Mouse (Mus musculus) liver, embryonic 12.5 days (tissue): ENCODE measurements around the gene Bco2. TPM values are rescaled to one million over a fixed set of nuclear protein-coding genes. Genes with fewer than 3 reads are reported as not detected.

ENCODE experiments used
- ATAC-seq: fragments of 200-750 bp; cut with Nextera tagmentation; 2 replicates; pipeline ENCODE4 v1.8.0; 2017; ENCODE audit warnings: moderate number of reproducible peaks, mild to moderate bottlenecking, moderate library complexity
- H3K27ac ChIP-seq: fragments of 300-500 bp; sonication (generic); 2 replicates; pipeline ENCODE4 v1.5.1; 2016; ENCODE audit warnings: mild to moderate bottlenecking
- H3K27me3 ChIP-seq: fragments of 300-500 bp; sonication (generic); replicated peaks from 2 replicates; pipeline ENCODE4 v1.6.1; 2016; ENCODE audit warnings: mild to moderate bottlenecking, moderate library complexity
- H3K36me3 ChIP-seq: fragments of 300-500 bp; sonication (generic); 2 replicates; pipeline ENCODE4 v1.6.1; 2016; ENCODE audit warnings: mild to moderate bottlenecking, moderate library complexity
- H3K4me1 ChIP-seq: fragments of 300-500 bp; sonication (generic); 2 replicates; pipeline ENCODE4 v1.6.1; 2016
- H3K4me2 ChIP-seq: fragments of 300-500 bp; sonication (generic); 2 replicates; pipeline ENCODE4 v1.6.1; 2016; ENCODE audit warnings: mild to moderate bottlenecking, moderate library complexity
- H3K4me3 ChIP-seq: fragments of 300-500 bp; sonication (generic); 2 replicates; pipeline ENCODE4 v1.5.1; 2016; ENCODE audit warnings: mild to moderate bottlenecking, moderate library complexity
- H3K9ac ChIP-seq: fragments of 300-500 bp; sonication (generic); 2 replicates; pipeline ENCODE4 v1.6.1; 2016; ENCODE audit warnings: mild to moderate bottlenecking, moderate library complexity
- H3K9me3 ChIP-seq: fragments of 300-500 bp; sonication (generic); replicated peaks from 2 replicates; pipeline ENCODE4 v1.6.1; 2016; ENCODE audit warnings: mild to moderate bottlenecking, moderate library complexity
- WGBS: fragments of 180-500 bp; shearing (Covaris S2); methylation state at CpG from one replicate; pipeline ENCODE4 v1.1.7; 2016; ENCODE audit not compliant: insufficient replicate concordance; 5-methylcytosine and 5-hydroxymethylcytosine counted together
- polyA plus RNA-seq: library from polyadenylated mRNA; unstranded; fragments of >200 nt; fragmentation: Nextera tagmentation; extraction: Ambion mirVana; gene quantifications from 2 replicates; pipeline ENCODE4 v1.2.1, GENCODE M21; 2016

Bco2 gene
- polyA plus RNA-seq, 1 experiment from 2014 or later = 0.18 TPM

DNA sequence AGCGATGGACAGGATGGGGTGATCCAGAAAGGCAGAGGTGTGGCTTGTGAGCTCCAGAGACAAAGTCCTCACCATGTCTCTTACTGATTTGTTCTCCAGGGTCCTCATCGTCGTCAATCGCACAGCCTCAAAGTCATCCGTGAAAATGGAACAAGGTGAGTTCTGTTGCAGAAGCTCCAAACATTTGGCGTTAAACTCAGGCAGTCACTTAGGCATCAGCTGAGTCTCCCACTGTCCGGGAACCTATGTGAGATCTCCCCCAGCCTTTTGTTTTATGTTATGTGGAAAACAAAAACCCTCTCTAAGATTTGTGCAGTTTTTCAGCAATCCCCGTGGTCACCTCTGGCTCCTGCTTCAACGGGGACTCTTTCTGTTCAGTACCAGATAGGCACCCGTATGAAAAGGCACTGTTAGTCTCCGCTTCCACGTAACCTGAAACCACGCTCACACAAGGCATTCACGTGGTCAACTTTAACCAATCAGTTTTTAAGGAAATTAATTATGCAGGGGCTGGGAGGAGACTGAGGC, 53.9 kb downstream of the Bco2 start:
- peak overlapping the region; percentile 44 for H3K4me3 ChIP-seq
- H3K27ac ChIP-seq = peak overlapping the region; percentile 3; the same call in 1 of the 2 replicates
- H3K27me3 ChIP-seq = no peaks in the 10 kb centered on the region
- H3K9ac ChIP-seq = peak overlapping the region; percentile 55
- no peaks in the 10 kb centered on the region for H3K36me3 ChIP-seq
- WGBS = 9% methylated on average over 14 of the region's 14 CpGs
- ATAC-seq = peak; percentile 86
- peak overlapping the region; percentile 68 for H3K4me2 ChIP-seq
- peaks cover 34% of the 10 kb centered on the region for H3K4me1 ChIP-seq
- H3K9me3 ChIP-seq = no peaks in the 10 kb centered on the region

DNA sequence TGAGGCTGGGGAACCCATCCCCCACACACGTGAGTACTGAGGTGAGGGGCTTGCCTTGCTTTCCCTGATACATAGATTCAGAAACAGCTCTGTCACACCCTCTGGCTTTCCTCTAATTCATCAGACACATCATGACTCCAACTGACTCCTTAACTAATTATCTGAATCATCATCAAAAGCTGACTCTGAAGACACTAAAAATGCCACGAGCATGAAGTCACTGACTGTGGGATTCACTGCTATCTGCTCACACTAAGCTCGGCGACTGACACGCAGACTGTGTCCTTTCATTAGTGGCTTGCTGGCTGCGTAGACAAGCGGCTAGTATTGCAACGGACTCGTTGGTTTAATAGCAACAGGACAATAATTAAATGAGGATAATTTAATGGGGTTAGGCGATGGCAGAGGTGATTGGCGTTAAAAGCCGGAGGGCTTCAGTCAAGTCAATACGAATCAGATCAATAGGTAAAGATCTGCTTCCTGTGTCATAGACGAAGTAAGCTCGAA, 54.5 kb downstream of the Bco2 start:
- peak overlapping the region; percentile 55 for H3K9ac ChIP-seq
- WGBS = 40% methylated on average over 15 of the region's 15 CpGs
- no peaks in the 10 kb centered on the region for H3K27me3 ChIP-seq

DNA sequence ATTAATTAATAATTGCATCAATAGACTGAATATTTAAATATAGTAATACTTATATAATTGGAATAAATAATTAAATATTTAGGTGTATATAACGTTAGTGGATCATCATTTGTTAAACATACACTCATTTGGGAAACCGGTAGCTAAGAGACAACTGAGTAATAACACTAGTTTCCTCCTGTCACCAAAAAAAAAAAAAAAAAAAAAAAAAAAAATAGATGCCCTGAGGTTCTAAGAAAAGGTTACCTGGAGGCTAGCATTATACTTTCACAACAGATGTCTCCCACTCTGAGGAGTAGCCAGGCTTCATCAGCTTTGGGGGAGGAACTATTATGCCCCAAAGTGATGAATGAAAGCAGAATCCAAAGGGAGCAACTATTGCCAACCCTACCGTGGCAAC, 55.2 kb downstream of the Bco2 start:
- Histone ChIP-seq H3K9ac (no peak overlapping the region), H3K4me1 (peaks cover 35% of the 10 kb centered on the region), H3K4me3 (no peak overlapping the region), H3K4me2 (no peak overlapping the region), H3K27ac (no peak overlapping the region), H3K36me3 (no peaks in the 10 kb centered on the region), H3K27me3 (no peaks in the 10 kb centered on the region), H3K9me3 (no peaks in the 10 kb centered on the region)
- 70% methylated on average over 3 of the region's 3 CpGs for WGBS
- no peak for ATAC-seq

More for the DNA sequence above, 54.5 kb downstream of the Bco2 start:
- Histone ChIP-seq H3K36me3 (no peaks in the 10 kb centered on the region), H3K4me2 (peak overlapping the region; percentile 68), H3K4me1 (peaks cover 34% of the 10 kb centered on the region), H3K4me3 (peak overlapping the region; percentile 44), H3K27ac (no peak overlapping the region), H3K9me3 (no peaks in the 10 kb centered on the region)
- no peak for ATAC-seq

DNA sequence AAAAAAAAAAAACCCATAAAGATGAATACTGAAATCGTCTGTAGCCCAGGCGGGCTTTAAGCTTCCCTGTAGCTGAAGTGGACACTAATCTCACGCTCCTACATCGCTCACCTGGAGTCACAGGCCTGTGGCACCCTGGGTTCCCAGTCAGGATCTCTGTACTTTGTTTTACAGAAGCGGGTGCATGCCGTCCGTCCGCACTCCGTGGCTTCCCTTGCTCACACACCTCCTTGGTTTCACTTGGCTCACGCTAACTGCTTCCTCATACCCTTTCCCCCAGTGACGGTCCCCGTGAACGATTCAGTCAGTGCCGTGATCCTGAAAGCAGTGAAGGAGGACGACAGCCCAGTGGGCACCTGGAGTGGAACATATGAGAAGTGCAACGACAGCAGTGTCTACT, 56.2 kb downstream of the Bco2 start:
- Histone ChIP-seq H3K27ac (no peak overlapping the region), H3K36me3 (no peaks in the 10 kb centered on the region), H3K9ac (no peak overlapping the region), H3K4me1 (peaks cover 35% of the 10 kb centered on the region), H3K4me3 (no peak overlapping the region), H3K9me3 (no peaks in the 10 kb centered on the region), H3K27me3 (no peaks in the 10 kb centered on the region), H3K4me2 (no peak overlapping the region)
- WGBS = 57% methylated on average over 16 of the region's 16 CpGs
- no peak for ATAC-seq

DNA sequence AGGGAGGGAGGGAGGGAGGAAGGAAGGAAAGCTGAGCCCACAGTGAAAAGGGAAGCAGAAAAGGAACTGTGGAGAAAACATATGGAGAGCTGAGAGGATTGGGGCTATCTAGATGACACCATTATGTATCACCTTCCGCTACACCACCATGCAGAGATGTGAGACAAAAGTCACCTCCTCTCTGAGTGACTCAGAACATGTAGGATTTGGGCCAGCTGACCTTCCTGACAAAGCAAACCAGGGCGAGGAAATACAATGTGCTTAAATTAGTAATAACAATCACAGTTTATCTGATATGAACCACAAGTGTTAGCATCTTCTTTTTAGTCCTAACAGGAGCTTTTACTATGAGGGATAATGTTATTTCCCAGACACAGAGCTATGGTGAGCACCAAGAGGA, 57.4 kb downstream of the Bco2 start:
- WGBS = 59% methylated on average over 2 of the region's 2 CpGs

DNA sequence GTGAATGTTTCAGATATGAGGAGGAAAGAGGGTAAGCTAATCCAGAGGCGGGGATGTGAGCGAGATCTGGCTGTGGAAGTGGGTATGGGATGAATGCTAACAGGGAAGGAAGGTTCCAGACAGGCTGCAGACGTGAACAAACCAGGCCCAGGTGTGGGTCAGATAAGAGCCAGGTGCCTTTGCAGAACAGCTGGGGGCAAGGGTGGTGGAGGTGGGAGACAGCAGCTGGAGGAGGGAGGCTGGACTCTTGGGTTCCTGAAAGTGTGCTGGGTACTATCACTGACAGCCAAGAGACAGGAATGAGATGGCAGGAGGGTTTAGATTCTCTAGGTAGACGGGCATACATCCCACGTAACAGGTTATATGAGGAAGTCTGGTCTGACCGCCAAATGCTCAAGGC, 57.9 kb downstream of the Bco2 start:
- Histone ChIP-seq H3K4me3 (no peak overlapping the region), H3K27ac (no peak overlapping the region), H3K9me3 (no peaks in the 10 kb centered on the region), H3K4me1 (peaks cover 35% of the 10 kb centered on the region), H3K27me3 (no peaks in the 10 kb centered on the region), H3K4me2 (no peak overlapping the region), H3K9ac (no peak overlapping the region), H3K36me3 (no peaks in the 10 kb centered on the region)
- 55% methylated on average over 6 of the region's 6 CpGs for WGBS
- ATAC-seq = no peak

More for the DNA sequence above, 57.4 kb downstream of the Bco2 start:
- Histone ChIP-seq H3K4me3 (no peak overlapping the region), H3K4me2 (no peak overlapping the region), H3K27ac (no peak overlapping the region), H3K4me1 (peaks cover 35% of the 10 kb centered on the region), H3K36me3 (no peaks in the 10 kb centered on the region), H3K9ac (no peak overlapping the region), H3K9me3 (no peaks in the 10 kb centered on the region), H3K27me3 (no peaks in the 10 kb centered on the region)
- ATAC-seq = no peak

DNA sequence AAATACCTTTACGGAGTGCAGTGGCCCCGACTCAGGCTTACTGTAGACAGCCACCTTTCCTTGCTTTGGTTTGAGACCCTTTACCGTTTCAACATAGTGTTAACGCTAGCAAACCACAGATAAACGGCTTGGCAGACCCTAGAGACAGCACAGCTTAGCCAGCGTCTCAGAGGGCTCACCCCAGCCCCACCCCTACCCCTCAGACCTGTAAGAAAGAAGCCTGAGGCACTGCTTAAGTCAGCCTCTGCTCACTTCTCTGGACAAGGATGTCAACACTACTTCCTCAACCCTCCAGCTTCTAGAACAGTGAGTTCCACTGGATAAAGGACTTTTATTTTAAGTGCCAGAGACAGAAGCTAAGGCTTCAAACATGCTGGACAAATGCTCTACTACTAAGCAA, 58.4 kb downstream of the Bco2 start:
- no peak overlapping the region for H3K4me3 ChIP-seq
- H3K27ac ChIP-seq = no peak overlapping the region
- no peaks in the 10 kb centered on the region for H3K9me3 ChIP-seq
- H3K4me2 ChIP-seq = peak overlapping the region; percentile 36
- ATAC-seq = no peak
- H3K9ac ChIP-seq = no peak overlapping the region
- no peaks in the 10 kb centered on the region for H3K36me3 ChIP-seq
- H3K4me1 ChIP-seq = peaks cover 36% of the 10 kb centered on the region
- no peaks in the 10 kb centered on the region for H3K27me3 ChIP-seq
- 8% methylated on average over 6 of the region's 6 CpGs for WGBS

DNA sequence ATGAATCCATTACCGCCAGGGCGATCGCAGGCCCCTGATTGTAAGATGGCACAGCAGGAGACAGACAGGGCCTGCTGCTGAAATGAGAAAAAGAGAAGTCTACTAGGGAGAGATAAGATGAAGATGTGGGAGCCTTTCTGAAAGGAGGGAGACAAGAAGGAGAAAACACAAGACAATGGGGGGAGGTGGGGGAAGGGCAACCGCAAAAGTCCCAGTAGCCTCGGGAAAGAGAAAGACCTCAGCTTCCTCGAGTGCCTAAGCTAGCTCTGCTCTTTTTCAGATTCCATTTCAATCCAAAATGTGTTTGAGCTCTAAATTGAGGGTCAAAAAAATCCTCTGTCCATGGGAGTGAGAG, 58.9 kb downstream of the Bco2 start:
- WGBS = 6% methylated on average over 6 of the region's 6 CpGs
- ATAC-seq = 0 out of 2 replicates have a peak, but pooled peaks have one; percentile 41

DNA sequence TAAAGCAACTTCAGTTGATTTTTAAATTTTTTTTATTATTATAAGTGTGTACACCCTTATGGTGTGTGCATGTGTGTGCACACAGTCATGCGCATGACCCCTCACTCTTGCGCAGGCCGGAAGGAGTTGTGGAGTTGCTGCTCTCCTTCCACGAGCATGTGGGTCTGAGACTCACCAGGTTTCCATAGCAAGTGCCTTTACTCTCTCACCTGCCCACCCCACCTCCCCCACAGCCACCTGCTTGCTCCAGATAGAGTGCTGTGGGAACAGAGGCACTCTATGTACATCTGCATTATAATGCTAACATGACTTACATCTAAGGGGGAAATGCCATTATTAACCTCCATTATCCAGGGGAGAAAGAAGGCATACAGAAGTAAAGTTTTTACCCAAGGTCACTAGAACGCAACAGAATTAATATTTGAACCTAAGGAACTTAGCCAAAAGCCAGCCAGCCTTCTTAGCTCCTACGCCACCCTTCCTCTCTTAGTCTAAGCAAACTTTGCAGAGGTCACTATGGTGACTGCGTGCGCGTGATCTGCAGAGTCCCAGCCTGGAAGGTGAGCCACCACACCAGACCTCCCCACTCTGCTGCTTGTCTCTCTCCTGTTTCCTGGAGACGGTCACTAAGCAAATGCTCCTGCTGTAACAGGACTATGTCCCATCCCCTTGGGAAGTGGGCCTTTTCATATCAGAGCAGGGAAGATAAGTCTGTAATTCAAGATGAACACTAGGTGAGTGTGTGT, 59.4 kb downstream of the Bco2 start:
- peak; percentile 51; the same call in 1 of the 2 replicates for ATAC-seq
- peak overlapping the region; percentile 53 for H3K27ac ChIP-seq
- no peaks in the 10 kb centered on the region for H3K27me3 ChIP-seq
- H3K9me3 ChIP-seq = no peaks in the 10 kb centered on the region
- peak overlapping the region; percentile 36 for H3K4me2 ChIP-seq
- no peaks in the 10 kb centered on the region for H3K36me3 ChIP-seq
- H3K4me1 ChIP-seq = peaks cover 37% of the 10 kb centered on the region
- H3K4me3 ChIP-seq = no peak overlapping the region
- WGBS = 39% methylated on average over 10 of the region's 10 CpGs
- H3K9ac ChIP-seq = no peak overlapping the region

More for the DNA sequence above, 58.9 kb downstream of the Bco2 start:
- no peaks in the 10 kb centered on the region for H3K9me3 ChIP-seq
- H3K9ac ChIP-seq = no peak overlapping the region
- no peak overlapping the region for H3K4me3 ChIP-seq
- H3K27me3 ChIP-seq = no peaks in the 10 kb centered on the region
- peaks cover 37% of the 10 kb centered on the region for H3K4me1 ChIP-seq
- H3K36me3 ChIP-seq = no peaks in the 10 kb centered on the region
- H3K4me2 ChIP-seq = peak overlapping the region; percentile 36
- peak overlapping the region; percentile 53 for H3K27ac ChIP-seq

DNA sequence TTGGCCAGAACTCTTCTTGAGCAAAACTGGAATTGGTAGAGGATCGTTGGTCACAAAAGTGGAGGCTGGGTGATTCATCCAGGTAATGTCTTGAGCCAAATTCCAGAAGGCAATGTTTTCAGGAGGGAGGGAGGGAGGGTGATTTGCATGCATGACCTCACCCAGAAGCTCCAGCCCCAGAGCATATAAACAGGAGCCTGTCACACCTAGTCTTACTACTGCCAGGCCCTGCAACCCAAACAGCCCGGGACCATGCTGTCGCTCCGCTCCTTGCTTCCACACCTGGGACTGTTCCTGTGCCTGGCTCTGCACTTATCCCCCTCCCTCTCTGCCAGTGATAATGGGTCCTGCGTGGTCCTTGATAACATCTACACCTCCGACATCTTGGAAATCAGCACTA, 60.7 kb downstream of the Bco2 start, which contains the start of gene Plet1:
Plet1 (plus strand) TSS at position 215 of the 400 bp plus-strand sequence.
- H3K4me1 ChIP-seq = peaks cover 31% of the 10 kb centered on the region
- no peaks in the 10 kb centered on the region for H3K9me3 ChIP-seq
- WGBS = 66% methylated on average over 6 of the region's 6 CpGs
- no peaks in the 10 kb centered on the region for H3K36me3 ChIP-seq
- no peaks in the 10 kb centered on the region for H3K27me3 ChIP-seq
- H3K27ac ChIP-seq = no peak within 1 kb of the TSS
- H3K4me3 ChIP-seq = no peak within 1 kb of the TSS
- H3K4me2 ChIP-seq = no peak within 1 kb of the TSS
- H3K9ac ChIP-seq = no peak within 1 kb of the TSS
- ATAC-seq = no peak

DNA sequence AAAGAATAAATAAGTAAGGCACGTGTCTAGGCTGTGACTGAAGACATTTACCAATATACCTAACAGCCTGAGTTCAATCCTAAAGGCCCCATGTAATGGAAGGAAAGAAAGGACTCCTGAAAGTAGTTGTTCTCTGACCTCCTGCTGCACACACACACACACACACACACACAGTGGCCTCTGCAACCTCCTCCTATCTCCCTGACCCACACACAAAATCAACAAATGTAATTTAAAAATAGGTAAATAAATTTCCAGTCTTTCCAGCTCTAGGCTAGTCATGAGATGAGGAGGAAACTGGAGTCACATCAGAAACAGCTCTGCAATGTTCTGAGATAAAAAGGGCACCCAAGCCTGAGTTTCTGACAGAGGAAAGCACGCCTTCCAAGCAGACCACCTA, 61.2 kb downstream of the Bco2 start:
- ATAC-seq = no peak
- Histone ChIP-seq H3K4me3 (no peak overlapping the region), H3K9ac (no peak overlapping the region), H3K27ac (no peak overlapping the region), H3K4me2 (no peak overlapping the region), H3K36me3 (no peaks in the 10 kb centered on the region), H3K27me3 (no peaks in the 10 kb centered on the region), H3K9me3 (no peaks in the 10 kb centered on the region), H3K4me1 (peaks cover 31% of the 10 kb centered on the region)
- WGBS = 61% methylated on average over 2 of the region's 2 CpGs

DNA sequence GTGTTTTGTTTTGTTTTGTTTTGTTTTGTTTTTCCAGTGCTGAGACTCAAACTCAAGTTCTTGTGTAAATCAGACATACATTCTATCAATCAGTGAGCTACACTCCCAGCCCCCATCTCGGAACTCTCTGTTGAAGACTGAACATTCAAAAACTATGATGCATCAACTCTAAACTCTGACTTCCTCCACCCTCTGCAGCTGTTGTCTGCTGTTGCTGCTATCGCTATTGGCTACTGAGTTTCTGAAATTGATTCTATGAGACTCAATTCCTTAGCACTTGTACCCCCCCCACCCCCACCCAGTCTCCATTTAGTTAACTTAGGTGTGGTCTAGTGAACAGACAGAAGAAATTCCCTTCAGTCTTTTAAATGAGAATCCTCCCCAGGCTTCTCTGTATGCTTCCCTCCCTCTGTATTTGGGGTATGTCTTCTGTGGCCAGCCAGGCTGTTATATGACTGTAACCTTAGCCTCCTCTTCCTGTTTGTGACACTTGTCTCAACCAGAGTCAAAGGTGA, 63.4 kb downstream of the Bco2 start:
- ATAC-seq = no peak
- Histone ChIP-seq H3K27me3 (no peaks in the 10 kb centered on the region), H3K36me3 (no peaks in the 10 kb centered on the region), H3K9ac (no peak overlapping the region), H3K9me3 (no peaks in the 10 kb centered on the region), H3K4me3 (no peak overlapping the region), H3K4me1 (peaks cover 23% of the 10 kb centered on the region), H3K27ac (no peak overlapping the region), H3K4me2 (no peak overlapping the region)
- WGBS = 57% methylated on average over 2 of the region's 2 CpGs
